Mouse (Mus musculus): ENCODE measurements around the gene Slc7a7. TPM values are rescaled to one million over a fixed set of nuclear protein-coding genes. Genes with fewer than 3 reads are reported as not detected.

Slc7a7 gene
- polyA plus RNA-seq, 1 experiment from 2014 or later: 19.0 TPM

- Histone ChIP-seq H3K4me3 (replicated peaks; ENCODE audit: low read length) (peak overlapping the region; percentile 75), H3K27ac (ENCODE audit: low read length) (no peak overlapping the region)
Measured at GRCm38 (mm10) chr14:54427696-54428095, 10.1 kb upstream of the Slc7a7 start.

GRCm38 (mm10) chr14:54426689-54427398, 9.3 kb upstream of the Slc7a7 start, which contains the start of gene Mrpl52:
Mrpl52 (plus strand) TSS chr14:54426909.
- H3K4me2 ChIP-seq (ENCODE audit: low read depth, low read length): peak within 1 kb of the TSS; percentile 75
- WGBS: under 1% methylated on average over 48 of the region's 48 CpGs
- H3K36me3 ChIP-seq (ENCODE audit: control insufficient read depth, insufficient read depth, low read length): no peaks in the 10 kb centered on the region
- peak within 1 kb of the TSS; percentile 85 for H3K9ac ChIP-seq (ENCODE audit: low read length)
- H3K4me1 ChIP-seq (ENCODE audit: control insufficient read depth, insufficient read depth, low read length): peaks cover 38% of the 10 kb centered on the region
- H3K4me3 ChIP-seq (replicated peaks; ENCODE audit: low read length): peak within 1 kb of the TSS; percentile 75
- peak; percentile 73; the same call in 1 of the 2 replicates for ATAC-seq (ENCODE audit: insufficient read depth, low FRiP score)
- no peaks in the 10 kb centered on the region for H3K27me3 ChIP-seq (ENCODE audit: control insufficient read depth, insufficient read depth, low read length)
- H3K27ac ChIP-seq (ENCODE audit: low read length): peak within 1 kb of the TSS; percentile 80
- no peaks in the 10 kb centered on the region for H3K9me3 ChIP-seq (replicated peaks; ENCODE audit: control insufficient read depth, low read length)

More at GRCm38 (mm10) chr14:54427696-54428095, 10.1 kb upstream of the Slc7a7 start:
- ATAC-seq (ENCODE audit: insufficient read depth, low FRiP score): no peak
- Histone ChIP-seq H3K4me1 (ENCODE audit: control insufficient read depth, insufficient read depth, low read length) (peaks cover 38% of the 10 kb centered on the region), H3K9me3 (replicated peaks; ENCODE audit: control insufficient read depth, low read length) (no peaks in the 10 kb centered on the region), H3K36me3 (ENCODE audit: control insufficient read depth, insufficient read depth, low read length) (no peaks in the 10 kb centered on the region), H3K9ac (ENCODE audit: low read length) (no peak overlapping the region; the same call in 1 of the 2 replicates), H3K27me3 (ENCODE audit: control insufficient read depth, insufficient read depth, low read length) (no peaks in the 10 kb centered on the region), H3K4me2 (ENCODE audit: low read depth, low read length) (peak overlapping the region; percentile 75)
- WGBS: 93% methylated on average over 7 of the region's 7 CpGs

- peak overlapping the region; percentile 75 for H3K4me2 ChIP-seq (ENCODE audit: low read depth, low read length)
- peak overlapping the region; percentile 75 for H3K4me3 ChIP-seq (replicated peaks; ENCODE audit: low read length)
- H3K27ac ChIP-seq (ENCODE audit: low read length): peak overlapping the region; percentile 80
- ATAC-seq (ENCODE audit: insufficient read depth, low FRiP score): no peak
- no peaks in the 10 kb centered on the region for H3K9me3 ChIP-seq (replicated peaks; ENCODE audit: control insufficient read depth, low read length)
- H3K36me3 ChIP-seq (ENCODE audit: control insufficient read depth, insufficient read depth, low read length): no peaks in the 10 kb centered on the region
- H3K9ac ChIP-seq (ENCODE audit: low read length): peak overlapping the region; percentile 85
- peaks cover 38% of the 10 kb centered on the region for H3K4me1 ChIP-seq (ENCODE audit: control insufficient read depth, insufficient read depth, low read length)
- no peaks in the 10 kb centered on the region for H3K27me3 ChIP-seq (ENCODE audit: control insufficient read depth, insufficient read depth, low read length)
- 31% methylated on average over 14 of the region's 14 CpGs for WGBS
Measured at GRCm38 (mm10) chr14:54426003-54426688, 8.6 kb upstream of the Slc7a7 start.

- ATAC-seq (ENCODE audit: insufficient read depth, low FRiP score): no peak
- no peak overlapping the region for H3K27ac ChIP-seq (ENCODE audit: low read length)
- no peak overlapping the region for H3K4me3 ChIP-seq (replicated peaks; ENCODE audit: low read length)
- H3K4me1 ChIP-seq (ENCODE audit: control insufficient read depth, insufficient read depth, low read length): peaks cover 32% of the 10 kb centered on the region
- H3K36me3 ChIP-seq (ENCODE audit: control insufficient read depth, insufficient read depth, low read length): no peaks in the 10 kb centered on the region
- 86% methylated on average over 1 of the region's 1 CpGs for WGBS
- no peak overlapping the region for H3K9ac ChIP-seq (ENCODE audit: low read length)
- no peaks in the 10 kb centered on the region for H3K27me3 ChIP-seq (ENCODE audit: control insufficient read depth, insufficient read depth, low read length)
- H3K4me2 ChIP-seq (ENCODE audit: low read depth, low read length): no peak overlapping the region
- H3K9me3 ChIP-seq (replicated peaks; ENCODE audit: control insufficient read depth, low read length): no peaks in the 10 kb centered on the region
Measured at GRCm38 (mm10) chr14:54425540-54425939, 8.0 kb upstream of the Slc7a7 start.

GRCm38 (mm10) chr14:54424634-54425033, 7.1 kb upstream of the Slc7a7 start:
- no peak for ATAC-seq (ENCODE audit: insufficient read depth, low FRiP score)
- no peaks in the 10 kb centered on the region for H3K27me3 ChIP-seq (ENCODE audit: control insufficient read depth, insufficient read depth, low read length)
- no peak overlapping the region for H3K4me2 ChIP-seq (ENCODE audit: low read depth, low read length)
- peaks cover 23% of the 10 kb centered on the region for H3K4me1 ChIP-seq (ENCODE audit: control insufficient read depth, insufficient read depth, low read length)
- H3K4me3 ChIP-seq (replicated peaks; ENCODE audit: low read length): no peak overlapping the region
- no peaks in the 10 kb centered on the region for H3K36me3 ChIP-seq (ENCODE audit: control insufficient read depth, insufficient read depth, low read length)
- no peak overlapping the region for H3K27ac ChIP-seq (ENCODE audit: low read length)
- 69% methylated on average over 1 of the region's 1 CpGs for WGBS
- no peaks in the 10 kb centered on the region for H3K9me3 ChIP-seq (replicated peaks; ENCODE audit: control insufficient read depth, low read length)
- H3K9ac ChIP-seq (ENCODE audit: low read length): no peak overlapping the region

GRCm38 (mm10) chr14:54423406-54423805, 5.8 kb upstream of the Slc7a7 start:
- Histone ChIP-seq H3K36me3 (ENCODE audit: control insufficient read depth, insufficient read depth, low read length) (no peaks in the 10 kb centered on the region), H3K9ac (ENCODE audit: low read length) (no peak overlapping the region), H3K4me3 (replicated peaks; ENCODE audit: low read length) (no peak overlapping the region), H3K27me3 (ENCODE audit: control insufficient read depth, insufficient read depth, low read length) (no peaks in the 10 kb centered on the region), H3K4me2 (ENCODE audit: low read depth, low read length) (no peak overlapping the region), H3K4me1 (ENCODE audit: control insufficient read depth, insufficient read depth, low read length) (peaks cover 12% of the 10 kb centered on the region; the same call in 1 of the 2 replicates), H3K27ac (ENCODE audit: low read length) (no peak overlapping the region), H3K9me3 (replicated peaks; ENCODE audit: control insufficient read depth, low read length) (no peaks in the 10 kb centered on the region)
- 63% methylated on average over 5 of the region's 5 CpGs for WGBS
- ATAC-seq (ENCODE audit: insufficient read depth, low FRiP score): no peak

- 0 out of 2 replicates have a peak, but pooled peaks cover 8% of the 10 kb centered on the region for H3K4me1 ChIP-seq (ENCODE audit: control insufficient read depth, insufficient read depth, low read length)
- no peak overlapping the region for H3K27ac ChIP-seq (ENCODE audit: low read length)
- ATAC-seq (ENCODE audit: insufficient read depth, low FRiP score): no peak
- WGBS: 88% methylated on average over 2 of the region's 2 CpGs
- H3K9me3 ChIP-seq (replicated peaks; ENCODE audit: control insufficient read depth, low read length): no peaks in the 10 kb centered on the region
- no peak overlapping the region for H3K9ac ChIP-seq (ENCODE audit: low read length)
- no peak overlapping the region for H3K4me3 ChIP-seq (replicated peaks; ENCODE audit: low read length)
- no peaks in the 10 kb centered on the region for H3K27me3 ChIP-seq (ENCODE audit: control insufficient read depth, insufficient read depth, low read length)
- H3K4me2 ChIP-seq (ENCODE audit: low read depth, low read length): no peak overlapping the region
- H3K36me3 ChIP-seq (ENCODE audit: control insufficient read depth, insufficient read depth, low read length): no peaks in the 10 kb centered on the region
Measured at GRCm38 (mm10) chr14:54421014-54421413, 3.4 kb upstream of the Slc7a7 start.

- 90% methylated on average over 4 of the region's 4 CpGs for WGBS
- Histone ChIP-seq H3K4me1 (ENCODE audit: control insufficient read depth, insufficient read depth, low read length) (peaks cover 28% of the 10 kb centered on the region), H3K36me3 (ENCODE audit: control insufficient read depth, insufficient read depth, low read length) (no peaks in the 10 kb centered on the region), H3K9ac (ENCODE audit: low read length) (no peak overlapping the region), H3K27ac (ENCODE audit: low read length) (no peak overlapping the region), H3K4me2 (ENCODE audit: low read depth, low read length) (no peak overlapping the region), H3K4me3 (replicated peaks; ENCODE audit: low read length) (no peak overlapping the region), H3K27me3 (ENCODE audit: control insufficient read depth, insufficient read depth, low read length) (no peaks in the 10 kb centered on the region), H3K9me3 (replicated peaks; ENCODE audit: control insufficient read depth, low read length) (no peaks in the 10 kb centered on the region)
- no peak for ATAC-seq (ENCODE audit: insufficient read depth, low FRiP score)
Measured at GRCm38 (mm10) chr14:54416830-54417229, 750 bp downstream of the Slc7a7 start.

GRCm38 (mm10) chr14:54416229-54416775, 1.3 kb downstream of the Slc7a7 start:
- Histone ChIP-seq H3K27ac (ENCODE audit: low read length) (no peak overlapping the region), H3K4me2 (ENCODE audit: low read depth, low read length) (no peak overlapping the region), H3K27me3 (ENCODE audit: control insufficient read depth, insufficient read depth, low read length) (no peaks in the 10 kb centered on the region), H3K9ac (ENCODE audit: low read length) (no peak overlapping the region), H3K9me3 (replicated peaks; ENCODE audit: control insufficient read depth, low read length) (no peaks in the 10 kb centered on the region), H3K36me3 (ENCODE audit: control insufficient read depth, insufficient read depth, low read length) (no peaks in the 10 kb centered on the region), H3K4me3 (replicated peaks; ENCODE audit: low read length) (no peak overlapping the region), H3K4me1 (ENCODE audit: control insufficient read depth, insufficient read depth, low read length) (peaks cover 28% of the 10 kb centered on the region)
- WGBS: 59% methylated on average over 5 of the region's 5 CpGs
- no peak for ATAC-seq (ENCODE audit: insufficient read depth, low FRiP score)

All from stomach, embryonic 16.5 days (tissue).